Mouse (Mus musculus) heart, embryonic 10.5 days (tissue): Measurements from ENCODE around the gene Upk2. TPM values are rescaled to one million over a fixed set of nuclear protein-coding genes. Genes with fewer than 3 reads are reported as not detected.

Experiments
- DNase-seq: peaks from one replicate; pipeline ENCODE4 v3.0.0-alpha.2; 2017; ENCODE audit warnings: low spot score
- H3K27ac ChIP-seq: fragments of 300-500 bp; sonication (generic); 2 replicates; pipeline ENCODE4 v1.5.1; 2016; ENCODE audit warnings: mild to moderate bottlenecking
- H3K27me3 ChIP-seq: fragments of 300-500 bp; sonication (generic); 2 replicates; pipeline ENCODE4 v1.6.1; 2016; ENCODE audit warnings: mild to moderate bottlenecking; ENCODE audit not compliant: poor library complexity, insufficient read depth, severe bottlenecking
- H3K36me3 ChIP-seq: fragments of 300-500 bp; sonication (generic); 2 replicates; pipeline ENCODE4 v1.6.1; 2016; ENCODE audit warnings: mild to moderate bottlenecking, moderate library complexity
- H3K4me1 ChIP-seq: fragments of 300-500 bp; sonication (generic); 2 replicates; pipeline ENCODE4 v1.6.1; 2016; ENCODE audit warnings: mild to moderate bottlenecking
- H3K4me3 ChIP-seq: fragments of 300-500 bp; sonication (generic); 2 replicates; pipeline ENCODE4 v1.5.1; 2016; ENCODE audit warnings: mild to moderate bottlenecking, moderate library complexity
- H3K9me3 ChIP-seq: fragments of 300-500 bp; sonication (generic); 2 replicates; pipeline ENCODE4 v1.6.1; 2016; ENCODE audit warnings: mild to moderate bottlenecking, moderate library complexity
- WGBS: fragments of 180-500 bp; shearing (Covaris S2); methylation state at CpG from one replicate; pipeline ENCODE4 v1.1.7; 2016; 5-methylcytosine and 5-hydroxymethylcytosine counted together
- polyA plus RNA-seq: library from polyadenylated mRNA; unstranded; fragments of >200 nt; fragmentation: Nextera tagmentation; extraction: Ambion mirVana; gene quantifications from 2 replicates; pipeline ENCODE4 v1.2.1, GENCODE M21; 2016

Gene Upk2
- 0.26 TPM in 1 of 2 replicates, not detected in the other for polyA plus RNA-seq

- no peak within 1 kb of the TSS for H3K27ac ChIP-seq
- WGBS: 17% methylated on average over 4 of the region's 4 CpGs
- H3K36me3 ChIP-seq: no peaks in the 10 kb centered on the region
- H3K9me3 ChIP-seq: no peaks in the 10 kb centered on the region
- no peak for DNase-seq
- peaks cover 13% of the 10 kb centered on the region for H3K4me1 ChIP-seq
- H3K27me3 ChIP-seq: peaks cover 68% of the 10 kb centered on the region
- peak within 1 kb of the TSS; percentile 5; the same call in 1 of the 2 replicates for H3K4me3 ChIP-seq
Observed at GRCm38 (mm10) chr9:44454891-44455220, at the start of gene Upk2. Gene Upk2 (minus strand): TSS chr9:44454976.

DNA sequence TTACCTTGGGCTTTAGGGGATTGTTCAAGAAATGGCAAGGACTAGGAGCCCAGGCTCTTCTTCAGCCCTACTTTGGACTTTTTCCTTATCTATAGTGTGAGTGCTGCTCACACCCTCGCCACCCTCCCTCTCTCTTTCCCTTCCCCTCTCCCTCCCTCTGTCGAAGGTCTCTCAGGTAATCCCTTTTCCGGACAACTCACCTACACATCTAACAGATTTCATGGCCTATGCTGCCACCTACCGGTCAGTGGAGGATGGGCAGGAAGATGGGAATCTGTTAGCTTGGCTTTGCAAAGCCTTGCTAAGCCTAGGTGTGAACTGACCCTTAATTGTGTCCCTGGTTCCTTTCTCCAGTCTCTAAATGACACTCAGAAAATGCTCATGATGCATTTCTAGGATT, 47.2 kb upstream of the Upk2 start:
- Histone ChIP-seq H3K36me3 (peaks cover 44% of the 10 kb centered on the region), H3K27ac (peak overlapping the region; percentile 92; the same call in 1 of the 2 replicates), H3K4me3 (no peak overlapping the region; the same call in 1 of the 2 replicates), H3K27me3 (no peaks in the 10 kb centered on the region), H3K4me1 (peaks cover 65% of the 10 kb centered on the region), H3K9me3 (no peaks in the 10 kb centered on the region)
- 5% methylated on average over 4 of the region's 4 CpGs for WGBS
- DNase-seq: no peak

GRCm38 (mm10) chr9:44501206-44501879, 46.6 kb upstream of the Upk2 start:
- 39% methylated on average over 10 of the region's 10 CpGs for WGBS
- Histone ChIP-seq H3K27ac (peak overlapping the region; percentile 92), H3K9me3 (no peaks in the 10 kb centered on the region), H3K4me1 (peaks cover 70% of the 10 kb centered on the region), H3K36me3 (peaks cover 37% of the 10 kb centered on the region), H3K27me3 (no peaks in the 10 kb centered on the region), H3K4me3 (peak overlapping the region; percentile 22; the same call in 1 of the 2 replicates)
- DNase-seq: no peak

DNA sequence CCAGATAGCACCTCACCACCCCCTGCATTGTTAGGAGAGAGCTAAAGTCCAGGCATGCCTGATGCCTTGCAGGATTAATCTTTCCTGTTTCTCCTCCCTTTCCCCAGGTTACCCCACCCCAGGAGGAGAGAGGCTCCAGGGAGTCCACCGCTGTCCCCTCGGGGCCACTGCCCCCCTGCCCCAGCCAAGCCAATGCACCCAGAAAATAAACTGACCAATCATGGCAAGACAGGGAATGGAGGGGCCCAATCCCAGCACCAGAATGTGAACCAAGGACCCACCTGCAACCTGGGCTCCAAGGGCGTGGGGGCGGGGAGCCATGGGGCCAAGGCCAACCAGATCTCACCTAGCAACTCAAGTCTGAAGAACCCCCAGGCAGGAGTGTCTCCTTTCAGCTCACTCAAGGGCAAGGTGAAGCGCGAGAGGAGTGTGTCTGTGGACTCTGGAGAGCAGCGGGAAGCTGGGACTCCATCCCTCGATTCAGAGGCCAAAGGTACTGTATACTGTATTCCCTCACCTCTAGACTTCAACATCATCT, 45.9 kb upstream of the Upk2 start:
- no peak for DNase-seq
- 33% methylated on average over 8 of the region's 8 CpGs for WGBS
- H3K36me3 ChIP-seq: peaks cover 31% of the 10 kb centered on the region
- no peaks in the 10 kb centered on the region for H3K27me3 ChIP-seq
- peaks cover 70% of the 10 kb centered on the region for H3K4me1 ChIP-seq
- no peaks in the 10 kb centered on the region for H3K9me3 ChIP-seq
- peak overlapping the region; percentile 62 for H3K4me3 ChIP-seq
- H3K27ac ChIP-seq: peak overlapping the region; percentile 92

DNA sequence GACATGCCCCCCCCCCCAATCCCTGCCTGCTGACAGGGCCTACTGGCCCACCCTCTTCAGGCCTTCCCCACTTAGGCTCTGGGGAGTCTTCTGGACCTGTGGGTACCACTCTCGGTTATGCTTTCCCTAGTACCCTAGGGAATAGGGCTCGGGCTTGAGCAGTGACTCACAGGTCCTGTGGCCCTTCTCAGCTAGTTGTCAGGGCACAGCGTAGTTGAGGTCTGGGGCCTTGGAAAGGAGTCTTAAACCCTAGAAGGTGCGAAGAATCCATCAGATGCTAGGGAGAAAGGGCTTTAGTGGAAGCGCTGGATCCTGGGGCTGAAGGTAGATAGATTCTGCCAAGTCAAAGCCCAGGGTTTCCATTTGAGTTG, 45.4 kb upstream of the Upk2 start:
- Histone ChIP-seq H3K27ac (peak overlapping the region; percentile 92), H3K4me1 (peaks cover 71% of the 10 kb centered on the region), H3K9me3 (no peaks in the 10 kb centered on the region), H3K27me3 (no peaks in the 10 kb centered on the region), H3K4me3 (peak overlapping the region; percentile 62), H3K36me3 (peaks cover 26% of the 10 kb centered on the region)
- 15% methylated on average over 5 of the region's 5 CpGs for WGBS
- DNase-seq: peak; percentile 75

GRCm38 (mm10) chr9:44499356-44500162, 44.8 kb upstream of the Upk2 start:
- DNase-seq: peak; percentile 89
- Histone ChIP-seq H3K4me1 (peaks cover 77% of the 10 kb centered on the region), H3K9me3 (no peaks in the 10 kb centered on the region), H3K27ac (peak overlapping the region; percentile 92), H3K4me3 (peak overlapping the region; percentile 62), H3K36me3 (peaks cover 20% of the 10 kb centered on the region; the same call in 1 of the 2 replicates), H3K27me3 (no peaks in the 10 kb centered on the region)
- 5% methylated on average over 20 of the region's 20 CpGs for WGBS

DNA sequence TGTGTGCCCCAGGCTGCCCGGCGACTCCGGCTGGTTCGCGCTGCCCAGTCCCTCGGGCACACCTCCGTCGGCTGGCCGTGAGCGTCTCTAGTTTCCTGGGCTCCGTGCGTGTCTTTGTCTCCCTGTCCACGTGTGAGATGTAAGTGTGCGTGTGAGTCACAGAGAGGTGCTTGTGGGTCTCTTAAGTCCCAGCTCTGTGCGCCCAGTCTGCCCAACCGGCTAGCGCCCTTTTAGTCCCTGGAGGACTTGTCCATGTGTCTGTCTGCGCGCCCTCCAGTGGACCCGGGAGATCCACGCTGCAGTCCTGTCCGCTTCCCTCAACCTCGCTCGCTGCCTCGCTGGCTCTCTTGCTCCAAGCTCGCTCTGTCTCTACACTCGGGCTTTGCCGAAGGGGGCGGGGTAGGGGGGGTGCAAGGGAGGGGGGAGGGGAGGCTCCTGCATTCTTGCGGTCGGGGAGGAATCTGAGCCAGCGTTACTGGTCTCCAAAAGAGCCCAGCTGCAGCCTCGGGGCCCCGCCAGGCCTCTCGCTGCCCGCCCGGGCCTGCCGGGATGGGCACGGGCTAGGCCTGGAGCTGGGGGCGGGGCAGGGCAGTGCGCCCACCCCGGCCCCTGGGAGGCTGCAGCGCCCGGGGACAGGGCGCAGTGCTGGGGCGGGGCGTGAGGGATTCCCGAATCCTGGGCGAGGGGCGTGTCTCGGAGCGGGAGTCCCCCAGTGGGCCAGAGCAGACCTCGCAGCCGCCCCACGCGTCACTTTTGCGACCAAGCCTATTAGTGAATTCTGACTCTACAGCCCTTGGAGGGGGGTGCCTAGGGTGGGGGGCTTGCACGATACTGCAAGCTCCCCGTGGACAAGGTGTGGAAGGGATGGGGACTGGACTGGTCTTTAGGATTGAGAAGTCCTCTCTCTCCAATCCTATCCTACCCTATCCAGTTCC, 43.9 kb upstream of the Upk2 start:
- H3K36me3 ChIP-seq: peaks cover 16% of the 10 kb centered on the region; the same call in 1 of the 2 replicates
- H3K27me3 ChIP-seq: no peaks in the 10 kb centered on the region
- peak overlapping the region; percentile 92 for H3K27ac ChIP-seq
- H3K9me3 ChIP-seq: no peaks in the 10 kb centered on the region
- DNase-seq: peak; percentile 90
- peaks cover 86% of the 10 kb centered on the region for H3K4me1 ChIP-seq
- peak overlapping the region; percentile 62 for H3K4me3 ChIP-seq
- WGBS: under 1% methylated on average over 59 of the region's 59 CpGs

DNA sequence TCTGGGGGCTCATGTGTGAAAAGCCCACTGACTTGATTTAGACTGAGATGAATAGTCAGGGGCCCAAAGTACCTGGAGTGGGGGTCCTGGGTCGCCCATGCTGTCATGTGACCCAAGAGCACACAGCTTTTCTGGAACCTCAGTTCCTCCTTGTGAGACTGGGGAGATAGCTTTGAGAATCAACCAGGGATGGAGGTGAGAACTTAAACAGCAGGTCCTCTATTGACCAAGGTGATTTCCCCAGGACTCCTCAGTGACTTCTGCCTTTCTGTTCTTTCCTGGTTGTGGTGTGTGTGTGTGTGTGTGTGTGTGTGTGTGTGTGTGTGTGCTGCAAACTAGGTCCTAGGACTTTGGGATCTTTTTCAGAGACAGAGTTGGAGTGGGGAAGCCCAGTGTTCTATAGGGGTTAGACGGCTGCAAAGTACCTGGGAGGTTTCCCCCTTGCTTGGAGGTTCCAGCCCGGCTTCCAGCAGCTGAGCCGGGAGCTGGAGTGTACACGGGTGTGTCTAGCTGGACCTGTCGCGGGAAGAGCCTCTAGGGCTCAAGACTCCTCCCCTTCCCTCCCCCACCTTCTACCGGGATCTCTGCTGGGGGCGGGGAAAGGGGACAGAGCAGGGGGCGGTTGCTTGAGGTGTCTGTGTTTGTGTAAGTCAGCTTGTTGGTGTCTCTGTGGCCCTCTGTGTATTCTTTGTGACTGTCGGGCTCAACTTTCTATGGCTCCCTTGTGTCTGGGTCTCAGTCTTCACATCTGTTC, 43.0 kb upstream of the Upk2 start:
- WGBS: under 1% methylated on average over 11 of the region's 11 CpGs
- Histone ChIP-seq H3K4me1 (peaks cover 95% of the 10 kb centered on the region), H3K9me3 (no peaks in the 10 kb centered on the region), H3K4me3 (peak overlapping the region; percentile 62), H3K27ac (peak overlapping the region; percentile 92), H3K27me3 (no peaks in the 10 kb centered on the region), H3K36me3 (peaks cover 9% of the 10 kb centered on the region; the same call in 1 of the 2 replicates)
- DNase-seq: peak; percentile 89

DNA sequence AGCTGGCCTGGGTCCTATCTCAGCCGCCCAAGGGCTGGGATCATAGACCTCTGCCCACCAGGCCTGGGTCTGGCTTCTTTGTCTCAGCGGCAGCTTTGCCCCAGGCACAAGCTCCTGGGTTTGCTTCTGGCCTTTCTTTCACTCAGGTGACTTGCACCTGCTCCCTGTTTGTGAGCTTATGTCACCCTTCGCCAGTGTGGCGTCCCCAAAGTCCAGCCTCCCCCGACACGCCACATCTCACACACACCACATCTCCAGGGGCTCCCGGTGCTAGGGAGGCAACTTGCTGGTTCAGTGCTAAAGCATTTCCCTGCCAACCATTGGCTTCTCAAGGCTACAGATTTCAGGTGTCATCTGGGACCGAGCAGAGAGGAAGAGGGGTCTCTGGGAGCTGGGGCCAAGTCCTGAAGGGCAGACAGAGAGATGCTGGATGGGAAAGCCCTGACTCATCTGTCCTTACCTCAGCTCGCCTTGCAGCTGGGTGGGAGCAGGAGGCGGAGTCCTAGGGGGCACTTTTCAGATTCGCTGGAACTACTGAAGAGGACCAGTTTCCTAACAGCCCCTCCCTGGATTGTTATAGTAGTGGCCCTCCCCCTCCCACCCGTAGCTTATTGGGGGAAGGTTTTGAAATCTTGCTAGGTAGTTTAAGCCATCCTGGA, 42.2 kb upstream of the Upk2 start:
- H3K4me1 ChIP-seq: peaks cover 100% of the 10 kb centered on the region
- H3K36me3 ChIP-seq: peaks cover 11% of the 10 kb centered on the region; the same call in 1 of the 2 replicates
- H3K27me3 ChIP-seq: no peaks in the 10 kb centered on the region
- no peaks in the 10 kb centered on the region for H3K9me3 ChIP-seq
- WGBS: 47% methylated on average over 12 of the region's 12 CpGs
- 0 out of 2 replicates have a peak overlapping the region, but pooled peaks have one; percentile 62 for H3K4me3 ChIP-seq
- peak overlapping the region; percentile 92 for H3K27ac ChIP-seq
- DNase-seq: no peak

DNA sequence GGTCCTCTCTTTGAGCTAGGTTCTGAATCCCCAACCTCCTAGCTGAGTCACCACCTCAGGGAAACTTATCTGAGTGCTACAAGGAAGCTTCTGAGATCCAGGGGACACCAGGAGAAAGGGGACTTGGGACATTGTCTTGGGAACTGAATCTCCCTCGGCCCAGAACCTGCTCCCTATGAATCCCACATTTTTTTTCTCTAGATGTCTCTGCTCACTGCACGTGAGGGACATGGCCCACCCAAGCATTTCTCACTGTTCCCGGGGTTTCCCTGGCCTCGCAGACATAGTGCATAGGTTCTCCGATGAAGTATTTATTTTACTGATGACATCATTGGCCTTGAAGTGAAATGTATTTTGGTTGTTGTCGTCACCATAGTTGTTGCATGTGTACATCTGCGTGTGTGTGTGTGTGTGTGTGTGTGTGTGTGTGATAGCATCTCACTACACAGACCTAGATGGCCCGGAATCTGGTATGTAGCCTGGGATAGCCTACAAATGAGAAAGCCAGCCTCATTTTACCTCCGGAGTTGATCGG, 41.1 kb upstream of the Upk2 start:
- 82% methylated on average over 10 of the region's 10 CpGs for whole genome bisulfite sequencing
- peak overlapping the region; percentile 92; the same call in 1 of the 2 replicates for H3K27ac ChIP-seq
- no peak for DNase-seq
- H3K36me3 ChIP-seq: peaks cover 9% of the 10 kb centered on the region; the same call in 1 of the 2 replicates
- peaks cover 100% of the 10 kb centered on the region for H3K4me1 ChIP-seq
- no peak overlapping the region for H3K4me3 ChIP-seq
- H3K9me3 ChIP-seq: no peaks in the 10 kb centered on the region
- H3K27me3 ChIP-seq: no peaks in the 10 kb centered on the region
